Mouse (Mus musculus) liver, postnatal 0 days (tissue): ENCODE results near the gene Tex38.

Experiments
- CTCF ChIP-seq: sonication (generic); IDR thresholded peaks from 2 replicates; pipeline ENCODE4 v1.5.1; 2016; ENCODE audit warnings: antibody characterized with exemption, low read depth
- EP300 ChIP-seq: IDR thresholded peaks from 2 replicates; pipeline ENCODE4 v1.6.1; 2016; ENCODE audit warnings: antibody characterized with exemption, low read depth, mild to moderate bottlenecking

- no peak for TF ChIP-seq EP300
- no peak for TF ChIP-seq CTCF
Observed at GRCm38 (mm10) chr4:115767647-115768467, 13.0 kb downstream of the Tex38 start.
